Mouse (Mus musculus): ENCODE data around the gene Slc16a5. TPM values are rescaled to one million over a fixed set of nuclear protein-coding genes. Genes with fewer than 3 reads are reported as not detected.
"Not testable (repeated sequence)": the region's sequence is repeated elsewhere in the genome, so short reads cannot be mapped to it uniquely, and the experiment has no call there.

The Slc16a5 gene
- polyA plus RNA-seq, 1 experiment: not detected

- TF ChIP-seq GATA1 (IDR thresholded peaks at IDR 0.05; ENCODE audit: borderline replicate concordance, low read length) (no peak), FLI1 (IDR thresholded peaks at IDR 0.05; ENCODE audit: low read length) (no peak)
- Histone ChIP-seq H3K27me3 (replicated peaks) (peaks cover 90% of the 10 kb centered on the region), H3K4me1 (peaks cover 45% of the 10 kb centered on the region), H3K9me3 (0 out of 2 replicates have a peak, but pooled peaks cover 8% of the 10 kb centered on the region), H3K36me3 (replicated peaks; ENCODE audit: low read length) (no peaks in the 10 kb centered on the region), H3K4me3 (replicated peaks) (no peak overlapping the region)
These were observed 14.9 kb upstream of the Slc16a5 start for GRCm38 (mm10) chr11:115447321-115447885.

GRCm38 (mm10) chr11:115448075-115448474 is 14.2 kb upstream of the Slc16a5 start:
- 0 out of 2 replicates have a peak, but pooled peaks cover 8% of the 10 kb centered on the region for H3K9me3 ChIP-seq
- peaks cover 89% of the 10 kb centered on the region for H3K27me3 ChIP-seq (replicated peaks)
- TF ChIP-seq FLI1 (IDR thresholded peaks at IDR 0.05; ENCODE audit: low read length) (no peak), GATA1 (IDR thresholded peaks at IDR 0.05; ENCODE audit: borderline replicate concordance, low read length) (no peak)
- peak overlapping the region; percentile 53 for H3K4me3 ChIP-seq (replicated peaks)
- peaks cover 45% of the 10 kb centered on the region for H3K4me1 ChIP-seq
- no peaks in the 10 kb centered on the region for H3K36me3 ChIP-seq (replicated peaks; ENCODE audit: low read length)

- Histone ChIP-seq H3K4me1 (peaks cover 45% of the 10 kb centered on the region), H3K4me3 (replicated peaks) (no peak overlapping the region), H3K27me3 (replicated peaks) (peaks cover 88% of the 10 kb centered on the region), H3K36me3 (replicated peaks; ENCODE audit: low read length) (no peaks in the 10 kb centered on the region), H3K9me3 (0 out of 2 replicates have a peak, but pooled peaks cover 5% of the 10 kb centered on the region)
- no peak for TF ChIP-seq FLI1 (IDR thresholded peaks at IDR 0.05; ENCODE audit: low read length)
- no peak for TF ChIP-seq GATA1 (IDR thresholded peaks at IDR 0.05; ENCODE audit: borderline replicate concordance, low read length)
These were observed 13.3 kb upstream of the Slc16a5 start for GRCm38 (mm10) chr11:115448998-115449397.

- peaks cover 40% of the 10 kb centered on the region for H3K4me1 ChIP-seq
- no peaks in the 10 kb centered on the region for H3K36me3 ChIP-seq (replicated peaks; ENCODE audit: low read length)
- H3K27me3 ChIP-seq (replicated peaks): peaks cover 82% of the 10 kb centered on the region
- TF ChIP-seq GATA1 (IDR thresholded peaks at IDR 0.05; ENCODE audit: borderline replicate concordance, low read length): no peak
- no peak for TF ChIP-seq FLI1 (IDR thresholded peaks at IDR 0.05; ENCODE audit: low read length)
- peaks cover 15% of the 10 kb centered on the region for H3K9me3 ChIP-seq
- no peak overlapping the region for H3K4me3 ChIP-seq (replicated peaks)
These were observed 12.1 kb upstream of the Slc16a5 start for GRCm38 (mm10) chr11:115450176-115450575.

GRCm38 (mm10) chr11:115451781-115452241 is 10.5 kb upstream of the Slc16a5 start:
- TF ChIP-seq GATA1 (IDR thresholded peaks at IDR 0.05; ENCODE audit: borderline replicate concordance, low read length): no peak
- no peak for TF ChIP-seq FLI1 (IDR thresholded peaks at IDR 0.05; ENCODE audit: low read length)
- H3K4me1 ChIP-seq: peaks cover 31% of the 10 kb centered on the region
- no peak overlapping the region for H3K4me3 ChIP-seq (replicated peaks)
- H3K27me3 ChIP-seq (replicated peaks): peaks cover 81% of the 10 kb centered on the region
- no peaks in the 10 kb centered on the region for H3K36me3 ChIP-seq (replicated peaks; ENCODE audit: low read length)
- peaks cover 28% of the 10 kb centered on the region for H3K9me3 ChIP-seq

GRCm38 (mm10) chr11:115452281-115452860 is 9.9 kb upstream of the Slc16a5 start:
- H3K27me3 ChIP-seq (replicated peaks): peaks cover 81% of the 10 kb centered on the region
- TF ChIP-seq GATA1 (IDR thresholded peaks at IDR 0.05; ENCODE audit: borderline replicate concordance, low read length): no peak
- no peak for TF ChIP-seq FLI1 (IDR thresholded peaks at IDR 0.05; ENCODE audit: low read length)
- peaks cover 32% of the 10 kb centered on the region for H3K4me1 ChIP-seq
- no peaks in the 10 kb centered on the region for H3K36me3 ChIP-seq (replicated peaks; ENCODE audit: low read length)
- H3K4me3 ChIP-seq (replicated peaks): no peak overlapping the region
- H3K9me3 ChIP-seq: peaks cover 28% of the 10 kb centered on the region

GRCm38 (mm10) chr11:115453306-115453705 is 9.0 kb upstream of the Slc16a5 start:
- peaks cover 23% of the 10 kb centered on the region for H3K9me3 ChIP-seq
- no peaks in the 10 kb centered on the region for H3K36me3 ChIP-seq (replicated peaks; ENCODE audit: low read length)
- peaks cover 78% of the 10 kb centered on the region for H3K27me3 ChIP-seq (replicated peaks)
- TF ChIP-seq FLI1 (IDR thresholded peaks at IDR 0.05; ENCODE audit: low read length): no peak
- TF ChIP-seq GATA1 (IDR thresholded peaks at IDR 0.05; ENCODE audit: borderline replicate concordance, low read length): no peak
- H3K4me1 ChIP-seq: peaks cover 32% of the 10 kb centered on the region
- no peak overlapping the region for H3K4me3 ChIP-seq (replicated peaks)

- not testable (repeated sequence) for H3K36me3 ChIP-seq (replicated peaks; ENCODE audit: low read length)
- Histone ChIP-seq H3K27me3 (replicated peaks) (peaks cover 74% of the 10 kb centered on the region), H3K4me1 (peaks cover 19% of the 10 kb centered on the region)
These were observed 7.5 kb upstream of the Slc16a5 start for GRCm38 (mm10) chr11:115454822-115455221.

GRCm38 (mm10) chr11:115455619-115456018 is 6.7 kb upstream of the Slc16a5 start:
- H3K36me3 ChIP-seq (replicated peaks; ENCODE audit: low read length): no peaks in the 10 kb centered on the region
- TF ChIP-seq FLI1 (IDR thresholded peaks at IDR 0.05; ENCODE audit: low read length) (no peak), GATA1 (IDR thresholded peaks at IDR 0.05; ENCODE audit: borderline replicate concordance, low read length) (no peak)
- H3K4me3 ChIP-seq (replicated peaks): no peak overlapping the region
- H3K9me3 ChIP-seq: peaks cover 23% of the 10 kb centered on the region
- H3K4me1 ChIP-seq: peaks cover 13% of the 10 kb centered on the region; the same call in 1 of the 2 replicates
- peaks cover 70% of the 10 kb centered on the region for H3K27me3 ChIP-seq (replicated peaks)

More at GRCm38 (mm10) chr11:115454822-115455221, 7.5 kb upstream of the Slc16a5 start:
- peaks cover 23% of the 10 kb centered on the region for H3K9me3 ChIP-seq
- H3K4me3 ChIP-seq (replicated peaks): not testable (repeated sequence)

- peaks cover 68% of the 10 kb centered on the region for H3K27me3 ChIP-seq (replicated peaks)
- no peaks in the 10 kb centered on the region for H3K36me3 ChIP-seq (replicated peaks; ENCODE audit: low read length)
- TF ChIP-seq FLI1 (IDR thresholded peaks at IDR 0.05; ENCODE audit: low read length) (no peak), GATA1 (IDR thresholded peaks at IDR 0.05; ENCODE audit: borderline replicate concordance, low read length) (no peak)
- peaks cover 13% of the 10 kb centered on the region; the same call in 1 of the 2 replicates for H3K4me1 ChIP-seq
- no peak overlapping the region for H3K4me3 ChIP-seq (replicated peaks)
- peaks cover 26% of the 10 kb centered on the region for H3K9me3 ChIP-seq
These were observed 6.1 kb upstream of the Slc16a5 start for GRCm38 (mm10) chr11:115456182-115456581.
